Mouse (Mus musculus): ENCODE results near the gene Gm11733. TPM values are rescaled to one million over a fixed set of nuclear protein-coding genes. Genes with fewer than 3 reads are reported as not detected.
"Not testable (repeated sequence)": the region's sequence is repeated elsewhere in the genome, so short reads cannot be mapped to it uniquely, and the experiment has no call there.

Gm11733 gene
- 0.08 TPM in 1 of 2 replicates, not detected in the other for polyA plus RNA-seq (2016; fragmentation: Nextera tagmentation; extraction: Ambion mirVana)

- WGBS, result 25% methylated on average over 12 of the region's 12 CpGs
- Histone ChIP-seq H3K9ac (peak within 1 kb of the TSS; percentile 26; the same call in 1 of the 2 replicates), H3K4me2 (replicated peaks) (peak within 1 kb of the TSS; percentile 54), H3K27ac (peak within 1 kb of the TSS; percentile 23), H3K36me3 (no peaks in the 10 kb centered on the region), H3K9me3 (peaks cover 8% of the 10 kb centered on the region; the same call in 1 of the 2 replicates), H3K27me3 (replicated peaks) (0 out of 2 replicates have a peak, but pooled peaks cover 3% of the 10 kb centered on the region), H3K4me1 (peaks cover 54% of the 10 kb centered on the region), H3K4me3 (no peak within 1 kb of the TSS)
- no peak for ATAC-seq (ENCODE audit: low FRiP score, low read depth)
These were observed at the start of gene Gm11733 for GRCm38 (mm10) chr11:117484198-117484597. Gene Gm11733, plus strand, starts transcription at chr11:117484368.

DNA sequence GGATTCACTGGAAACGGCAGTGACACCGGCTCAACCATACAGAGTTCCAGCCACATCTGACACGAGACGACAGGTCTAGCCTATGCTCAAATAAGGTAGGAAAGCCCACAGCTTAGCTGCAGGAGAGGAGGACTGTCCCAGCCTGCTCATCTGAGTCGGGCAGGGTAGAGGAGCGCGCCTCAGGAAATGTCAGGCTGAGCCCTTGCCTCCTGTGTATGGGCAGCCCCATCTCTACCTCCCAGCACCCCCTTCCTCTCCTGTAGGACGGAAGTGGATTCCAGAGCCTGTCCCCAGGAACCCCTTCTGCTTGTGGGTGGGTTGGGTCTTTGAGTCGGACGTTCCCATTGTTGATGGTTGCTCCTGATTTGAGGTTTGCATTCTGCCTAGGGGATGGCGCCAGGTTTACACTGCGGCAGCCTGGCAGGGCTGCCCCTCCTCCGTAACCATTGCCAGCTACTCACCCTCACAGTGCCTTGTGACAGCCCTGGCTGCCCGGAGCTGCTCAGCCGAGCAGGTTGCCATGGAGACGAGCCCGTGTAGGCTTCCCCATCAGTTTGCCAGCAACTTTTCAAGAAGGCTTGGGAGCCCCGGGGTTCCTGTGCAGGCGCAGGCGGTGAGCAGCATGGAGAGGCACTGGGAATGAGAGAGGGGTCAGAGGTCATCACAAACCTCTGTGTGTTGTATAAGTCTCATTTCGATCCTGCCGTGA lies 47.6 kb upstream of the Gm11733 start:
- 20% methylated on average over 22 of the region's 22 CpGs for WGBS
- Histone ChIP-seq H3K4me3 (no peak overlapping the region), H3K4me1 (peaks cover 55% of the 10 kb centered on the region), H3K36me3 (no peaks in the 10 kb centered on the region), H3K4me2 (replicated peaks) (peak overlapping the region; percentile 44), H3K27me3 (replicated peaks) (peaks cover 4% of the 10 kb centered on the region), H3K9me3 (no peaks in the 10 kb centered on the region), H3K9ac (no peak overlapping the region), H3K27ac (peak overlapping the region; percentile 32; the same call in 1 of the 2 replicates)
- ATAC-seq (ENCODE audit: low FRiP score, low read depth), result peak; percentile 89

- H3K4me2 ChIP-seq (replicated peaks), result peak overlapping the region; percentile 44
- no peak overlapping the region for H3K9ac ChIP-seq
- H3K4me1 ChIP-seq, result peaks cover 58% of the 10 kb centered on the region
- peak; percentile 11; the same call in 1 of the 2 replicates for ATAC-seq (ENCODE audit: low FRiP score, low read depth)
- peaks cover 5% of the 10 kb centered on the region for H3K27me3 ChIP-seq (replicated peaks)
- no peak overlapping the region for H3K4me3 ChIP-seq
- no peaks in the 10 kb centered on the region for H3K9me3 ChIP-seq
- WGBS, result 29% methylated on average over 7 of the region's 7 CpGs
- no peaks in the 10 kb centered on the region for H3K36me3 ChIP-seq
- no peak overlapping the region for H3K27ac ChIP-seq
These were observed 47.1 kb upstream of the Gm11733 start for GRCm38 (mm10) chr11:117437110-117437490.

DNA sequence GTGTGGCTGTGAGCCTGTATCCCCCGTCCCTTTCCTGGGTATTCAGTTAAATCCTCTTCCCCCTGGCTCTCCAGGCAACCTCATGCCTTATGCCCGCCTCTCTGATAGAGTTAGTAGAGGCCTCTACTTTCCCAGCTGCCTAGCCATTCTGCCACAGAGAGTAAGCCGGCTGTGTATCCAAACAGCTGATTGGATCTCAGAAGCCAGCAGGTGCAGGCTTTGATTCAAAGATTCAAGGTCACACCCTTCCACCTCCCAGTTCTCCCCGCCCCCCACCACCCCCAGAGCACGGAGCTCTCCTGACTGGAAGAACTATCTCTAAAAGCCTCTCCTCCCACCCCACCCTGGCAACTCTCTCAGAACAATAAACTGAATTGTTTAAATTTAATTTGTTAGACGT lies 45.8 kb upstream of the Gm11733 start:
- no peak for ATAC-seq (ENCODE audit: low FRiP score, low read depth)
- Histone ChIP-seq H3K27ac (0 out of 2 replicates have a peak overlapping the region, but pooled peaks have one; percentile 20), H3K36me3 (no peaks in the 10 kb centered on the region), H3K4me2 (replicated peaks) (no peak overlapping the region), H3K27me3 (replicated peaks) (peaks cover 5% of the 10 kb centered on the region), H3K4me1 (peaks cover 58% of the 10 kb centered on the region), H3K9ac (no peak overlapping the region), H3K4me3 (no peak overlapping the region), H3K9me3 (no peaks in the 10 kb centered on the region)
- 32% methylated on average over 6 of the region's 6 CpGs for WGBS

- H3K4me2 ChIP-seq (replicated peaks), result peak overlapping the region; percentile 48
- H3K9ac ChIP-seq, result 0 out of 2 replicates have a peak overlapping the region, but pooled peaks have one; percentile 26
- 12% methylated on average over 22 of the region's 22 CpGs for WGBS
- H3K27ac ChIP-seq, result no peak overlapping the region
- peaks cover 5% of the 10 kb centered on the region for H3K27me3 ChIP-seq (replicated peaks)
- no peaks in the 10 kb centered on the region for H3K36me3 ChIP-seq
- ATAC-seq (ENCODE audit: low FRiP score, low read depth), result no peak
- H3K4me3 ChIP-seq, result no peak overlapping the region
- H3K9me3 ChIP-seq, result no peaks in the 10 kb centered on the region
- H3K4me1 ChIP-seq, result peaks cover 75% of the 10 kb centered on the region
These were observed 43.2 kb upstream of the Gm11733 start for GRCm38 (mm10) chr11:117440865-117441425.

DNA sequence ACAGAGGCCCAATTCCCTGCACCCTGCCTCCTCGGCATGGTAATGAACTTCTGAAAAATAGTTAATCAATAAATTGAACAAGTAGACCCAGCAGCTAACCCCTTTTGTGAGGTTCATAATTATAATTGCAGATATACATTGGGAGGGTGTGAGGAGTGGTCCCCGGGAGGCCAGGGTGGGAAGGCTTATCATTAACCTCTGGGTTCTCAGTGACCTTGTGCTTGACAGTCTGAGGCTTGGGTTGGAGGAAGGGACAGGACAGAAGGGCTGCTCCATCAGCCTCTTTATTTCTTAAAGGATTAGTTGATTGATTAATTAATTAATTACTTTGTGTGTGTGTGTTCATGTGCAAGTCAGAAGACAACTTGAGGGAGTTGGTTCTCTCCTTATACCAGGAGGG lies 40.1 kb upstream of the Gm11733 start:
- Histone ChIP-seq H3K4me3 (no peak overlapping the region), H3K27me3 (replicated peaks) (peaks cover 5% of the 10 kb centered on the region; the same call in 1 of the 2 replicates), H3K27ac (no peak overlapping the region), H3K9me3 (no peaks in the 10 kb centered on the region), H3K9ac (no peak overlapping the region), H3K4me1 (peaks cover 50% of the 10 kb centered on the region), H3K4me2 (replicated peaks) (no peak overlapping the region), H3K36me3 (no peaks in the 10 kb centered on the region)
- no peak for ATAC-seq (ENCODE audit: low FRiP score, low read depth)
- WGBS, result 67% methylated on average over 2 of the region's 2 CpGs

DNA sequence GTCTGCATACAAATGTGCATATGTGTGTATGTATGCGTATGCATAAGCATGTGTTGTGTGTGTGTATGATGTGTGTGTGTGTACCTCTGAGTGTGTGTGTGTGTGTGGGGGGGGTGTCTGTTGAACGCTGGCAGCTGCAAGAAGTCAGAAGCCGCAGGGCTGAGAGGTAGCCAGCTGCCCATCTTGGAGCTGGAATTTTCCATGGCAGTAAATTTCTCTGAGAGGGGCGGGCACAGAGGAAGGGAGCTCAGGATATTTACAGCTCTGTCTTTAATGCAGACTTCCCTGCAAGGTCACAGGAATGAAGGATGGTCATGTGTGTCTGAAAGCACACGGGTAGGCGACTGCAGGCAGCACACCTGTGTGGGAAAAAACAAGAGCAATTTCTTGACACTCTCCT lies 38.5 kb upstream of the Gm11733 start:
- no peak overlapping the region for H3K4me3 ChIP-seq
- no peaks in the 10 kb centered on the region for H3K36me3 ChIP-seq
- H3K27me3 ChIP-seq (replicated peaks), result peaks cover 8% of the 10 kb centered on the region; the same call in 1 of the 2 replicates
- 0 out of 2 replicates have a peak overlapping the region, but pooled peaks have one; percentile 17 for H3K9ac ChIP-seq
- WGBS, result 35% methylated on average over 6 of the region's 6 CpGs
- 0 out of 2 replicates have a peak overlapping the region, but pooled peaks have one; percentile 12 for H3K27ac ChIP-seq
- H3K4me1 ChIP-seq, result peaks cover 35% of the 10 kb centered on the region
- no peaks in the 10 kb centered on the region for H3K9me3 ChIP-seq
- no peak for ATAC-seq (ENCODE audit: low FRiP score, low read depth)
- no peak overlapping the region for H3K4me2 ChIP-seq (replicated peaks)

DNA sequence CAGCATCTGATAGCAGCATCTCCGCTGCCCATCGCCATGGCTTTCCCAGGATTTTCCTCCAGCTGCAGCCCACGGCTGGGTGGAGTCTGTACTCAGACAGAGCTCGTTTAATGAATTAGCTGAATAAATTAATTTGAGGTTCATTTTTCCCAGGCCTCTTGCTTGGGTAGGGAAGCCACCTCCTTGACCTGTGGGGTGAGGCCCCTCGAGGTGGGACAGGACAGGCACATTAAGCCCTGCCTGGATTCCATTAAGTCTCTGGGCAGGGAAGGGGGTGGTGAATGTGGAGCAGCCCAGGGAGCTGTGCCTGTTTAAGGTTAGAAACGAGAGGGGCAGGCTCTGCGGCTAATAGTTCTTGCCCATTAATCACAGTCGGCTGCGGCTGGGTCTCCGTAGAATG lies 30.1 kb upstream of the Gm11733 start:
- H3K4me2 ChIP-seq (replicated peaks), result 0 out of 2 replicates have a peak overlapping the region, but pooled peaks have one; percentile 22
- H3K9ac ChIP-seq, result no peak overlapping the region
- 13% methylated on average over 10 of the region's 10 CpGs for WGBS
- peaks cover 4% of the 10 kb centered on the region; the same call in 1 of the 2 replicates for H3K27me3 ChIP-seq (replicated peaks)
- no peaks in the 10 kb centered on the region for H3K36me3 ChIP-seq
- peaks cover 18% of the 10 kb centered on the region for H3K4me1 ChIP-seq
- H3K4me3 ChIP-seq, result no peak overlapping the region
- H3K27ac ChIP-seq, result 0 out of 2 replicates have a peak overlapping the region, but pooled peaks have one; percentile 15
- peak; percentile 53; the same call in 1 of the 2 replicates for ATAC-seq (ENCODE audit: low FRiP score, low read depth)
- H3K9me3 ChIP-seq, result no peaks in the 10 kb centered on the region

GRCm38 (mm10) chr11:117459148-117459547 lies 25.0 kb upstream of the Gm11733 start:
- Histone ChIP-seq H3K27me3 (replicated peaks) (peaks cover 20% of the 10 kb centered on the region), H3K27ac (no peak overlapping the region), H3K4me2 (replicated peaks) (no peak overlapping the region), H3K4me3 (no peak overlapping the region), H3K36me3 (no peaks in the 10 kb centered on the region), H3K9ac (no peak overlapping the region), H3K9me3 (no peaks in the 10 kb centered on the region), H3K4me1 (peaks cover 41% of the 10 kb centered on the region)
- 3% methylated on average over 8 of the region's 8 CpGs for WGBS
- ATAC-seq (ENCODE audit: low FRiP score, low read depth), result no peak; the same call in 1 of the 2 replicates

DNA sequence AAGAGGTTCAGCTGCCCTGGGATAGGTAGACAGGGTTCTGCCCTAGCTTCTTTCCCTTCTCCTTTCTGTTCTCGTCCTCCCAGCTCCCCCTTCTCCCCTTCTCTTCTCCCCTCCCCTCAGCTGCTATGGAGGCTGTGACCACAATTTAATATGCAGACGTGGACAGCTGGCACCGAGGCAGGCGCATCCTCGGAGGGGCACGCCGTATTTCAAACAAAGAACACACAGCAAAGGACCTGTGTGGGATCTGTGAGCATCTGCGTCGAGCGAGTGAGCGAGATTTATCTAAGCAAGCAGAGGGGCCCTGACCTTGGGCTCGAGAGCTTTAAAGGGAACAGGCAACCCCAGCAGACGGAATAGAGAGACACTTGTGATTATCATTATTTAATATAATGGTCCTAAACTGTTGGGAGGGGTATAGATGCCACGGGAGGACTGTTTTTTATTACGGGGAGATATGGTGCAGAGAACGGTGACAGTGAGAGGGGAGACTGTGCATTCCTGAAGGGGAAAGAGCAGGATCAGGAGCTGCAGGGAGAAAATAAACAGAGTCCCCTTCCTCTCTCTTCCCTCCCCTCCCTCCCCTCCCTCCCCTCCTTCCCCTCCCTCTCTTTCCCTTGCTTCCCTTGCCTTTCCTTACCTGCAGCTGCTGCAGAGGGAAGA lies 21.8 kb upstream of the Gm11733 start:
- Histone ChIP-seq H3K27me3 (replicated peaks) (peaks cover 23% of the 10 kb centered on the region), H3K4me3 (no peak overlapping the region), H3K36me3 (no peaks in the 10 kb centered on the region), H3K4me2 (replicated peaks) (peak overlapping the region; percentile 26; the same call in 1 of the 2 replicates), H3K9me3 (no peaks in the 10 kb centered on the region), H3K4me1 (peaks cover 53% of the 10 kb centered on the region), H3K27ac (peak overlapping the region; percentile 85), H3K9ac (peak overlapping the region; percentile 33; the same call in 1 of the 2 replicates)
- WGBS, result 6% methylated on average over 16 of the region's 16 CpGs
- ATAC-seq (ENCODE audit: low FRiP score, low read depth), result peak; percentile 80

DNA sequence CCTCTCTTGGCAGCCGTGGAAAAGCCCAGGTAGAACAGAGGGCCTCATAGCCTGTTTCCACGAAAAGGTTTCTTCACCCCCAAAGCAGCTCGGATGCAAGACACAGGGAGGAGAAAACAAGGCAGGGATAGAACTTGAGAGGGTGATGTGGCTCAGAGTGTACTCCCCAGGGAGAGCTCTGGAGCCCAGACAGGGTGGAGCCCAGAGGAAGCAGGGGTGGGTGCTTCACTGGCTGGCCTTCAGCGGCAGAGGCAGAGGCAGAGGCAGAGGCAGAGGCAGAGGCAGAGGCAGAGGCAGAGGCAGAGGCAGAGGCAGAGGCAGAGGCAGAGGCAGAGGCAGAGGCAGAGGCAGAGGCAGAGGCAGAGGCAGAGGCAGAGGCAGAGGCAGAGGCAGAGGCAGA lies 20.8 kb upstream of the Gm11733 start:
- peaks cover 23% of the 10 kb centered on the region for H3K27me3 ChIP-seq (replicated peaks)
- WGBS, result 82% methylated on average over 4 of the region's 4 CpGs
- H3K9ac ChIP-seq, result not testable (repeated sequence)

DNA sequence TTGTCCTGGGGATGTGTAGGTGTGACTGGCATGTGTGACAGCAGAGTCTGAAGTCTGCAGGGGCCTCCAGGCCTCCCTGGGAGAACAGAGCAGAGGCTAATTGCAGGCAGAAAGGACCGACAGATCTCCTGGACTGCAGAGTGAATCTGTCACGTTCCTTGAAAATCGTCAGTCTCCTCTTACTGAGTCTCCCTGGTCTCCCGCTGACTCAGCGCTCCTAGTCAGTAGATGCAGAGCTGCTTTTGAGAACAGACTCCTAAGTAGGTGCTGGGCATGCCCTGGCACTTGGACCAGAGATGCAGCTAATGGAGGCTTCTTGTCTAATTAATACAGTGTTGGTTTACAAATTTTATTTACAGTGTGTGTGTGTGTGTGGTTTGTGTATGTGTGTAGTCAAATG lies 17.9 kb upstream of the Gm11733 start:
- Histone ChIP-seq H3K27ac (no peak overlapping the region), H3K36me3 (no peaks in the 10 kb centered on the region), H3K4me3 (no peak overlapping the region), H3K9ac (no peak overlapping the region), H3K4me1 (peaks cover 57% of the 10 kb centered on the region), H3K4me2 (replicated peaks) (no peak overlapping the region), H3K9me3 (no peaks in the 10 kb centered on the region), H3K27me3 (replicated peaks) (0 out of 2 replicates have a peak, but pooled peaks cover 7% of the 10 kb centered on the region)
- 35% methylated on average over 5 of the region's 5 CpGs for WGBS
- no peak for ATAC-seq (ENCODE audit: low FRiP score, low read depth)

More for the DNA sequence above, 20.8 kb upstream of the Gm11733 start:
- not testable (repeated sequence) for H3K36me3 ChIP-seq; H3K9me3 ChIP-seq; ATAC-seq (ENCODE audit: low FRiP score, low read depth); H3K4me2 ChIP-seq (replicated peaks); H3K4me3 ChIP-seq
- Histone ChIP-seq H3K4me1 (peaks cover 56% of the 10 kb centered on the region), H3K27ac (peak overlapping the region; percentile 85; the same call in 1 of the 2 replicates)
